Mouse (Mus musculus): ENCODE results near the gene Lcn9.
A peak's percentile ranks its signal among the peaks of the same experiment; 100 is the strongest.
"Not testable (repeated sequence)": the region's sequence is repeated elsewhere in the genome, so short reads cannot be mapped to it uniquely, and the experiment has no call there.

Lcn9 gene

DNA sequence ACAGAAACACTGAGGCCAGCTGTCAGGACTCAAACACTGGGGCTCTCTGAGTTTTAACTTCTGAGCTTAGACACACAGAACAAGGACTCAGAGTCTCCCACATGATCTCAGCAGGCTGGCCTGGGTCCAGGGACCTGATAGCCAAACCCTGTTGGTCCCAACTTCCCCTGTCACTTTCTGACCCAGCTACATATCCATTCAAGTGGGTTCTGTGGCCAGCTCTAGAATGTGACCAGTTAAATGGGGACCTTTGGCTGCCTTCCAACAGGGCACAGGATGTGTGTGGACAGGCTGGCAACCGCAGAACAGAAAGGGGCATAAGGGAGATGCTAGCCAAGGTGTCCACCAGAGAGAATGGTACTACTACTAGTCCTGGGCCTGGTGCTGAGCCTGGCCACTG is at the start of gene Lcn9:
Lcn9 (plus strand) TSS at position 348 of the 400 bp plus-strand sequence.
- DNase-seq (ENCODE audit: low spot score in 2 of 2): peak; percentile 13 to 19

DNA sequence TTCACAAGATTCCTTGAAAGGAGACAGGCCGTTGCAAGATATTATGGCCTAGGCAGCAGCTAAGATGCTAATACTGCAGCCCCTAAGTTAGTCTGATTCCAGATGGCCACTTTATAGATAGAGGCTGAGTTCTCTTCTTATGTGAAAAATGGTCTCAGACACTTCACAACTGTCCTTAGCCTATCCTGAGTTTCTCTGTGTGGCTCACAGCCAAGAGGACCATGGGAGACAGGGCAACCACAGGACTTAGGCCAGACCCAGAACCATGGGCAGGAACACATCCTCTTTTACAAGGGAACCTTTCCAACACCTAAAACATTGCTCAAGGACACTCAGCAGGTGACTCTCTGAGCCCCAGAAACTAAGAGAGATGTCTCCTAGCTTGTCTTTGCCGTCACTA is 49.4 kb upstream of the Lcn9 start:
- no peak for DNase-seq (ENCODE audit: low spot score in 2 of 2)

DNA sequence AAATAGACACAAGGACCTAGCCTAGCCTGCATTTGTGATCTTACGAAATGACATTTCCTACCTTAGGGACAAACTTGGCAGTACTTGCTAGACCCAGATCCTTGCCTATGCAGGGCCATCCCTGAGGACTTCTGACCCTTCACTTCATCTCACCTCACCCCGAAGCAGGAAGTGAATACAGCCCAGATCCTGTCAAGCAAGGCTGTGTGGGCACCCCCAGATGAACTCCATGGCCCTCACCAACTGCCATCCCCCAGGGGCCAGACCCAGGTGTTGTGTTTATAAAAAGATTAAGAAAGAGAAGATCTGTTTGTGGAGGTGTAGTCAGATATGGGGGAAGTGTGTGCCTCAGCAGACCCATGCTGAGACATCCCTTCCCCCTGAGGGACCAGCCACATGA is 48.3 kb upstream of the Lcn9 start:
- DNase-seq (ENCODE audit: low spot score in 2 of 2): no peak

DNA sequence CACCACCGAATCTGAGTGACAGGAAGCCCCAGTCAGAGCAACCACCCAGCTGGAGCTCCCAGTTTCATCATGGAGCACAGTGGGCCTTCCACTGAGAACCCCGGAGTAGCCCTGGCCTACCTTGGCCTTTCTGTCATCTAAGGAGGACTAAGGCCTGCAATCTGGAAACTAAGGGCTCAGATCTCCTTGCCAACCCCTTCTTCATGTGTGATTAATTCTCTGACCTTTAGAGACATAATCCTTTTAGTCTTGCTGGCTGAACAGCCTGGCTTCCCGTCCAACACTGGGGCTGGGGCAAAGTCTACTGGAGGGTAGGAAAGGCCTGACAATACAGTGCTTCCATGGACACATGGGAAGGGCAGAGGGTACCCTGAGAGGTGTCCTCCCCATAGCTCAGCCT is 47.0 kb upstream of the Lcn9 start:
- DNase-seq (ENCODE audit: low spot score in 2 of 2): no peak

DNA sequence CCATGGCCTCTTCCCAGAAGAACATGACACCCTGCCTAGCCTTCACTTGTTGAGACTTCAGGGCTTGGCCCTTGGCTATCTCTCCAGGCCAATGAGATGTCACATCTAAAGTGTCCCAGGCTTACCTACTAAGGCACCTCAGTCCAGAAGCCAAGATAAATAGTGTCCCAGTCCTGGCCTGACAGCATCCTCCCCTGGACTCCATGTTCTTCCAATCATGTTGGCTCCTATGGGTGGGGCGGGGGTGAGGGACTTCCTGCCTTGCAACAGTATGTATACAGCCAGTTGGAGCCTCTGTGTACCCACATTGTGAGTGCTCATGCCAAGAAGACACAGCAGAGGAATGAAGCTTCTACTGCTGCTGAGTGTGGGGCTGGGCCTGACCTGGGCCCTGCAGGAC is 46.2 kb upstream of the Lcn9 start, which contains the start of gene Lcn11:
Lcn11 (plus strand) TSS at position 301 of the 400 bp plus-strand sequence.
- DNase-seq (ENCODE audit: low spot score in 2 of 2): no peak

DNA sequence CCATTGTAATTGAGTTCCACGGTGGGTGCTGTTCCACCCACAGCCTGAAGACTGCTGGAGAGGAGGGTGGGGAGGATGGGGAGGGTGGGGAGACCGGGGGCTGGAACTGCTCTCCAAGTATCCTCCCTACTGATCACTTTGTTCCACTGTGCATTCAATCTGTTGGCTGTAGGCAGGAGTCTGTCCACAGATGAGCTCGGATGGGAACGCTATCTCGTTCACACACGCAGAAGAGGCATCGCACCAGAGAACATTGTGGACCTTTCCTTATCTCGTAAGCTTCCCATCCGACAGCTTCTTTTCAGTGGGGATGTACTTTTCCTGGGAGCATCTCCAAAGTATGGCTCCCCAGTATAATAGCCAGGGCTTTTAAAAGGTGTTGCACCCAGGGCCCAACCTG is 43.9 kb upstream of the Lcn9 start:
- no peak for DNase-seq (ENCODE audit: low spot score in 2 of 2)

DNA sequence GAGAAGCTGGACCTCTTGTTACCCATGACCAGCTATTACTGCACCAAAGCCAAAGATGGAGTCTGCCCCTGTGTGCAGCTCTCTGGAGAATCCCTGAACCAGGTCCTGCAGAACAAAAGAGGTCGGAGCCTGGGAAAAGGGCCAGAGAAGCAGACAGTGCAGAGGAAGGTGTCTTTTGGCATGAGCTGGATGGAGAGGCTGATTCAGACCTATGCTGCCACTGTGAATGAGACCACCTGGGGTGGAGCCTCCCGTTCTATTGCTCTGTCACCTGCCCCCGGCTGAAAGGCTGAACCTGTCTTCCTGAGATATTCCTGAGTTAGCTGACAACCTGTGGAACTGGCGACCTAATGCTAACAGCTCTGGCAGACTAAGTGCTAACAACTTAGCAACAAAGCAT is 42.0 kb upstream of the Lcn9 start:
- no peak for DNase-seq (ENCODE audit: low spot score in 2 of 2)

DNA sequence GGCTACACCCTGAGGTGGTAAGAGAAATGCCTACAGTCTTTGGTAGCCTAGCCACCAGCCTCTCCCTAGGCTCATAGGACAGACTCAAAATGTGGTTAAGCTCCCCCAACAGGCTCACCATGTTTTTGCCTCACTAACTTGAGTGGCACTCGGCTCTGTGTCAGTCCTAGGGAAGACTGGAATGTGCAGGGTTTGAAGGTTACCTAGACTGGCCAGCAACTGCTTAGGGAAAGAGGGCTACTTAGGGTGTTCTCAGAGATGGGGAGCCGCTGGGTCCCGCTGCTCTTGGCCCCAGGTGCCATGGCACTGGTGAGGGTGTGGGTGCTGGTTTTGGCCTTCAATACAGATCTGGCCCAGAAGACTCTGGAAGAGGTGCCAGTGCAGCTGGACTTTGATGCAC is 41.0 kb upstream of the Lcn9 start, which contains the start of gene Gm13539:
Gm13539 (plus strand) TSS at position 301 of the 400 bp plus-strand sequence.
- no peak for DNase-seq (ENCODE audit: low spot score in 2 of 2)

DNA sequence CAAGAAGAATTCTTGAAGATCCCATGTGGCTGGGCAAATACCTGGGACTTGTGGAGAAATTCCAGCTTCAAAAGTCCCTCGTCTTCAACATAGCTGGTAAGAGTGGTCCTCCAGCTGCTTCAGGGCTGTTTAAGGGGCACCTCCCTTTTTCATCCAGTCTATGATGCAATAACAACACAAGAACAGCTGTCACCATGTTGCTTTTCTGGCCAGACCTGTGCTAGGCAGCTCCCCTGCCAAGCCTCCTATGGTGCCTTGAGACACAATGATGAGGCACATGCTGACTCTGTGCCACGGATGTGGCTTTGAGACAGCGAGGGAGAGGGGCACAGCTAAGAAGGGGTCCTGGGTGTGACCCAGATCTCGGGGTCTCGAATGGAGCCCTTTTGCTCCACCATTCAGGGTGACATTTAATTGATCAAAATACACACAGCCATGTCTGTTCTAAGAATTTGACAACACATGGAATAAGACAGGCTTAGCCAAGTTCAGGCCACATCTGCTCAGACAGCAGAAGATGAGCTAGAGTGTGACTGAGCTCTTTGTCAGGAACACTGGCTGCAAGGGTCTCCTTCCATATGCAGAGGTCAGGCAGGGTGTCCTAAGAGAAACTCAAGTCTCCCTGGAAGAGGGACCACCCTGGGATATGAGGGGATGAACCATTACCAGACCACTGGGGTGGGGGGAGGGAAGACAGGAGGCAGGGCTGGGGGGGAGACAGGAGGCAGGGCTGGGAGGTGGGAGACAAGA is 37.2 kb upstream of the Lcn9 start:
- no peak for DNase-seq (ENCODE audit: low spot score in 2 of 2)

DNA sequence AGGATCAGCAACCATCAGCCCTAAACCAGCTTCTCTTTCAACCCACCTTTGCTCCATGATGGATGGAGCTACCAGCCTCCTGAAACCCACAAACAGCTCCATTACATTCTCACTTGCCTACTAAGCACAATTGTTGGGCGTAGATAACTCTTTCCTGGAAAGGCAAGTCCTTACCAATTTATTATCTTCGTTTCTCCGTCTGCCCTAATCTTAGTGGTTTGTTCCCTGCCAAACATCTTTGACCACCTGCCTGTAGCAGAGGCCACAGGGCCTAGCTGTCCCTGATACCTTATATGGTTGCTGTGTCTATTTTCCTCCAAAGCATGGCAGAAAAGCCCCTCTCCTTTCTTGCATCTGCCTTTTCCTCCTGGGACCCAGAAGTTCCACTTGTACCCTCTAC is 33.9 kb upstream of the Lcn9 start:
- no peak for DNase-seq (ENCODE audit: low spot score in 2 of 2)

DNA sequence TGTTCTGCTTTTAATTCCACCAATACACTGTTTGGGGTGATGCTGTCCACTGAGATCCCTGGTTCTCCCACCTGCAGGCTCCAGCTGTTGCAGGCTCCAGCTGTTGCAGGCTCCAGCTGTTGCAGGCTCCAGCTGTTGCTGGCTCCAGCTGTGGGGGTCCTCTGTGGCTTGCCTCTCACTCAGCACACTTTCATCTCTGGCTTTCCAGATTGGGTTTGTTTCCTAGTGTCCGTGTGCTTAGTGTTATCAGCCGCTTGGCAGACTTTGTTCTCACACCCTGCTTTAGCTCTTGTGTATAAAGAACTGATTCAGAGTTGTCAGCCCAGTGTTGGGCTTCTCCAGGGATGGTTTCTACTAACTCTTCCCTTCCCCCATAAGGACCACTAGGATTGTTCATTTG is 25.3 kb upstream of the Lcn9 start:
- DNase-seq (ENCODE audit: low spot score in 2 of 2): peak in 1 of 2 experiments; percentile 8

DNA sequence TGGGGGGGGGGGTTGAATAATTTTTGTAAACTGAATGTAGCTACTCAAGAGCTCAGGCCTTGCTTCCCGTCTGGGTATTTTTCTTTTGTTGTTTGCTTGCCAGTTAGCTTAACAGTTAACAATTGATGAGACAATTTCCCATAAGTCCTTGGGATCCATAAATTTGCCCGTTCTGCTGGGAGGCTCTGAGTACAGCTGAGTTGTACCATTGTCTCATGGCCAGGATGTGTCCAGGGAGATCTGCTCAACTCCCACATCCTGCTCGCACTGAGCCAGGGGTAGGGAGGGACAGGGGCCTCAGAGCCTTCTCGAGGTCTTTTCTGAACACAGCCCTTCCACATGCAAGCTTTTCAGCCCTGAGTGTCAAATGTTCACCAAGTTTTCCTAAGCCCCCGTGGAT is 24.9 kb upstream of the Lcn9 start:
- no peak for DNase-seq (ENCODE audit: low spot score in 2 of 2)

DNA sequence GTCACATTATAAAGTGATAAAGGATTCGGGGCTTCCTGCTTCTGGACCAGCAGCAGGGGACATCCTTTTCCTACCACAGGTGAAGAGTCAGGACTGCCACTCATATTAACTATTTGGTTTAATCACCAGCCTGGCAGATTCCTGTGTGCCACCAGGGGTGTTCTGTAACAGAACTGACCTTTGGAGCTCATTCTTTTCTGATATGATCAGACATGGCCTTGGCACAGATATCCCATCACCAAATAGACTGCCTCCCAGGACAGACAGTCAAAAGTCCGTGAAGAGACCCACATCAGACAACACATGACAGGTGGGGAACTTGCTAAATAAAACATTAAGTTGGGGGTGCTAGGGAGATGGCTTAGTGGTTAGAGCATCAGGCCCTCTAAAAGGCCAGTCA is 11.2 kb upstream of the Lcn9 start:
- DNase-seq (ENCODE audit: low spot score in 2 of 2): no peak

DNA sequence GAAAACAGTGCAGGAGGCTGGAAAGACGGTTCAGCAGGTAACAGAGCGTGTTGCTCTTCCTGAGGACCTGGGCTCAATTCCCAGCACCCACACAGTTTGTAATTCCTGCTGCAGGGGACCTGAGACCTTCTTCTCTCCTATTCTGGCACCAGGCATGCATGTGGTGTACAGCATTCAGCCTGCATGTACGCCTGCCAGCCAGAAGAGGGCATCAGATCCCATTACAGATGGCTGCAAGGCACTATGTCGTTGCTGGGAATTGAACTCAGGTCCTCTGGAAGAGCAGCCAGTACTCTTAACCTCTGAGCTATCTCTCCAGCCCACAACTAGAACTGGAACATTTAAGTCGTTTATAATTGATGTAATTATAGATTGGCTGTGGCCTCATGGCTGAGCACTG is 9.6 kb upstream of the Lcn9 start:
- DNase-seq (ENCODE audit: low spot score in 2 of 2): no peak

DNA sequence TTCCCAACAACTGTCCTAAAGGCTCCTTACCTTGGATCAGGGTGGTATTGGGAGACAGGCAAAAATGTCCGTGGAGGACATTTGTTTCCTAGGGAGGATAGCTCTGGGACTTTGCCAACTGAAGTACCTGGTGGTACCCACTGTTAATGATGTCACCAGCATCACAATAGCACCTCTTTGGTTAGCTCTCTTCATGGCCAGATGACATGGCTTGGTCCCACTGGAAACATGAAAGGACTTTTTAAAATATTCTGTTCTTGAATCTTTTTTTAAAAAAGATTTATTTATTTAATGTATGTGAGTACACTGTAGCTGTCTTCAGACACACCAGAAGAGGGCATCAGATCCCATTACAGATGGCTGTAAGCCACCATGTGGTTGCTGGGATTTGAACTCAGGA is 7.2 kb upstream of the Lcn9 start, which contains the start of gene Glt6d1:
Glt6d1 (minus strand) TSS at position 101 of the 400 bp plus-strand sequence.
- not testable (repeated sequence) for DNase-seq (ENCODE audit: low spot score in 2 of 2)

DNA sequence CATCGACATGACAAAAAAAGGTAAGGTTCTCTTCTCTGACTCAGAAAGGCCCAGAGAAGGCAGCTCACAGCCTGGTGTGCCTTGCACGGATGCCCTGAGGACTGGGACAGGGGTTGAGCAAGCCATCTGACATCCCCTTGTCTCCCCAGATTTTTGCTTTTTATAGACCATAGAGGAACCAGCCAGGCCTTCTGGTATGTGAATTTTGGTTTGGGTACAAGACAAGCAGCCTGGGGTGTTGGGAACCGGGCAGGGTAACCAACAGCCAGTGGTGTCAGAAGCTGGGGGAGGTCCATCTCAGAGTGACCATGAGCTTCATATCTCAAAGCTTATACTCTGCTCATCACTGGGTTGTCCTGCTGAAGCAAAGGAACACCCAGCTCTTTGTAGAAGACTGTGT is 1.8 kb downstream of the Lcn9 start:
- no peak for DNase-seq (ENCODE audit: low spot score in 2 of 2)

DNA sequence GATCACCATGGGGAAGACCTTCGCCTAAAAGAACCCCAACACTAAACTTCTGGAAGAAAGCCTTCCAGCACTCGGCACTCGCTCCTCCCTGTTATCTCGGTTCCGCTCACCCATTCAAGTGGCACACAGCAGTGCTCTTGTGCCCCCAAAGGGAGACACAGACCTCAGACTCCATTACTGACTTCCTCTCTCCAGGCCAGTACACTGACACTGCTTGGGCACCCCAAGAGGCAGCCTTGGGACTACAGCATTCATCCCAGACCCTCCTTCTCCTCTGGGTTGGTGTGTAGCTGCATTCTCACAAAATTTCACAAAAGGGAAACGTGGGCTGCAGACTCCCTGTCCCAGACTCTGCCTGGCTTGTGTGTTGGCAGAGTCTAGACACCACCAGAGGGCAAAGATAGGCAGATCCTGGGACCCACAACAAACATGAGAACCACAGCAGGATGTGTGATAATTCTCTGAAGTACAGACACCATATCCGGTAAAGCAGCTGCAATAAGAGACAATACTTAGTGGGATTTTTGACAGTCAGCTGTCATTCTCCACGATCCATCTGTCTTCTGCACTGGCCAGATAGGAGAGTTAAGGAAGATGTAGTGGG is 5.5 kb downstream of the Lcn9 start:
- DNase-seq (ENCODE audit: low spot score in 2 of 2): no peak

DNA sequence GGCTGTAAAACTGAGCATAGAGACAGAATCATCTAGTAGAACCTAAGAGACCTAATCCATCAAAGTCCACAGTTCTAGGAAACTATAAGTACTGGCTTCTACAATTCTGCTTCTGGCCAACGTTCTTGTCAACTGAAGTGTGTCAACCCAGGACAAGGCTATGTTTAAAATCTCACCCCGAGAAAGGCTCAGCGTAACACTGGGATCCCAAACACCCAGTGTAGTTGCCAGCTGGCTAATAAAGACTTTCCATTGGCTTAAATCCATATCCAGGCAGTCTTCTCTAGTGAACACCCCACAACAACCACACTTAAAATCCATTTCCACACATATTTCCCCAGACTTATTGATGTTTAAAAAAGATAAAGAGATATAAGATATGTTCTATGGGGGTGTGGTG is 7.8 kb downstream of the Lcn9 start:
- DNase-seq (ENCODE audit: low spot score in 2 of 2): peak; percentile 34 to 51

DNA sequence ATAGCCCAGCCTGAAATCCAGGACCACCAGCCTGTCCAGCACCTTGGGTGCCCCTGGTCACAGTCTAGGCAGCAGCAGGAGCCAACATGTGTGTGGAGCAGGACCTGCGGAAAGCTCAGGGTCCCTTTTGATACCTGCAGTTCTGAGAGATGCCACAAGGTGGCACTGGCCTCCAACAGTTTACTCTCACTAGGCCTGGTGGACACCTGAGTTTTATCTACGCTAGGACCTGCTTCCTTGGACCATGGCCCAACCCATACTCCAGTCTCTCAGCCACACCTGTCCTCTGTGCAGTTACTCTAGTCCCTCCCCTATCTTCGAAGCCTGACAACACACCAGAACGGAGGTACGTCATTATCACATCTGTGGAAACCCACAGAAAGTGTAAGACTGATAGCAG is 13.3 kb downstream of the Lcn9 start:
- peak; percentile 46 to 59 for DNase-seq (ENCODE audit: low spot score in 2 of 2)

DNA sequence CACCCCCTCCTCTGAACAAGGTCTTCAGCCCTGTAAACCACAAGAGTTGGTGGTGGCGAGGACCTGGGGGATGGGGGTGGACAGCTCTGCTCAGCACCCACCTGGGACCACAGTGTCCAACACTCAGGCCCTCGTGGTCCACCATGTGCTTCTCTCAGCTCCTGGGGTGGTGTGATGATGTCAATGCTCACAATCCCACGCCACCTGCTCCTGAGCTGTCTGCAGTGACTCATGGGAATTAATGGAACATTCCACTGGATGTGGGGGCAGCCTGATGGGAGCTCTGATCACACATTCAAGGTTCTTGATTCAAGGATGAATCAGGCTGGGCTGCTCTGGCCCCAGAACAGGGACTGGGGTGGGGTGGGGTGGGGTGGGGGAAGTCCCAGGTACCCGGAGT is 19.2 kb downstream of the Lcn9 start:
- no peak for DNase-seq (ENCODE audit: low spot score in 2 of 2)

DNA sequence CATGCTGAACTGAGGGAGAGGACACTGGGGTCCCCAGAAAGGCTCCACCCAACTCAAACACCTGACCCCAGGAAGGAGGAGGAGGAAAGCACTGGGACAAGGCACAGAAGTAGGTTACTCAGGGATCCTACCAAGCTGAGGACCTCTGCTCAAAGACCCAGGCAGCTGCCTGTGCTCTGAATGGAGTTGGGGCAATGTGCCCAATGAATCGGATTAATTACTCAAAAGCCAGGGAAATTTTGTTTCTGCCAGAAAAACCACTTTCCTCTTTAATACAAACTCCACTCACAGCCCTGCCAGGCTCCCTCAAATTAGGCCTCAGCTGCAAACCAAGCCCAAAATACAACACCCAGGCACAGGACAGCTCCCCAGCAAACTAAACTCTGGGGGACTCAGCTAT is 19.8 kb downstream of the Lcn9 start:
- no peak for DNase-seq (ENCODE audit: low spot score in 2 of 2)

DNA sequence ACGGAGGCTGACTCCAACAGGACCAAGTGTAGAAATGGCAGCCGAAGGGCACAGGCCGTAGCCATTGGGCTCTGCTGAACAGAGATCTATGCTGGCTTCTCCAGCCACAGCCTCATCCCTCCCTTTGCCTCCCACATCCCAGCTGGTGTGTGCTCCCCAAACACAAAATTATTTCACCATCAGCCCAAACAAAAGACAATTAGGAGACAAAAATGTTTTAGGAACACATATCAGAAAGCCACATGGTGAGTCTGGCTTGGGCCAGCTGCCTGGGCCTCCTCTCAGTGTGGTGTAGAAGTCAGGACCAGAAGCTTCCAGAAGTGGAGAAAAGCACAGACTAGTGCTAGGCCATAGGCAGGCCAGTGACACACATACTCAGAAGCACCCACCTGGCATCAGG is 21.1 kb downstream of the Lcn9 start:
- no peak for DNase-seq (ENCODE audit: low spot score in 2 of 2)

DNA sequence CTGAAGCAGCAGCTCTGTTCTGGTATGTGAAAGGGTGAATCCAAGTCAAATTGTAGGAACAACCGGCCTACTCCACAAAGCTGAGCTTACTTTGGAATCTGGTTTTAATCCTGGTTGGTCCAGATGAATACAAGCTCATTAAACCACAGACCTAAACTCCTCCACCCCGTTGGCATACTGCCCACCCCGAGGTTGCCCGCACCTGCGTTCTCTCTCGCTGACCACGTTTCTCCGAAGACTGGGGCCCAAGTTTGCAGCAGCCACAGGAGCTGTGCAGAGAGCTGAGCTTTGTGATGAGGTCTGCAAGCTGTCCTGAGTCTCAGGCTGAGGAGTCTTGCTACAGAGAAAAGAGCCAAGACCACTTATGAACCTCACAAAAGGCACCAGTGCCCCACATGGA is 23.6 kb downstream of the Lcn9 start:
- DNase-seq (ENCODE audit: low spot score in 2 of 2): no peak

DNA sequence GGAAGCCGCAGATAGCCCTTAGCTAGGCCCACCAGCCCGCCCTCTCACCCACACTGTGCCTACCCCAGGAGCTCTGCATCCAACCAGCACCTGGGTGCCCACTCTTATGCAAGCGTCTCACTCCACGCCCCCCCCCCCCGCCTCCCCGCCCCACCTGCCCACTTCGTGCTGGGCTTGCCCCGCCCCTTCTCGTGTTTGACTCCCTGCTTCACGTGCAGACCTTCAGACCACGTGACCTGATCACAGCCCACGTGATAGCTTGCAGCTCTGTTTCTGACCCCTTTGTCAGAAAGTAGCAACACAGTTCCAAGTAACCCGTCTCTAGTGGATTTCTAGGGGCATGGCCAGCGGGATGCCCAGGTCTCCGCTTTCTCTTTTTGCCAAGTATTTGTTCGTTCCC is 24.3 kb downstream of the Lcn9 start, which contains the start of gene Sohlh1:
Sohlh1 (minus strand) TSS at position 23 of the 400 bp plus-strand sequence.
- no peak for DNase-seq (ENCODE audit: low spot score in 2 of 2)

All from heart, adult 9 months (tissue).